Mouse (Mus musculus) liver, embryonic 14.5 days (tissue): ENCODE measurements around the gene Trio.

Source experiments
- CTCF ChIP-seq: IDR thresholded peaks from 2 replicates; pipeline ENCODE4 v1.5.1; 2016; ENCODE audit warnings: antibody characterized with exemption, low read depth, control low read depth
- EP300 ChIP-seq: IDR thresholded peaks from 2 replicates; pipeline ENCODE4 v1.6.1; 2016; ENCODE audit warnings: antibody characterized with exemption, low read depth

DNA sequence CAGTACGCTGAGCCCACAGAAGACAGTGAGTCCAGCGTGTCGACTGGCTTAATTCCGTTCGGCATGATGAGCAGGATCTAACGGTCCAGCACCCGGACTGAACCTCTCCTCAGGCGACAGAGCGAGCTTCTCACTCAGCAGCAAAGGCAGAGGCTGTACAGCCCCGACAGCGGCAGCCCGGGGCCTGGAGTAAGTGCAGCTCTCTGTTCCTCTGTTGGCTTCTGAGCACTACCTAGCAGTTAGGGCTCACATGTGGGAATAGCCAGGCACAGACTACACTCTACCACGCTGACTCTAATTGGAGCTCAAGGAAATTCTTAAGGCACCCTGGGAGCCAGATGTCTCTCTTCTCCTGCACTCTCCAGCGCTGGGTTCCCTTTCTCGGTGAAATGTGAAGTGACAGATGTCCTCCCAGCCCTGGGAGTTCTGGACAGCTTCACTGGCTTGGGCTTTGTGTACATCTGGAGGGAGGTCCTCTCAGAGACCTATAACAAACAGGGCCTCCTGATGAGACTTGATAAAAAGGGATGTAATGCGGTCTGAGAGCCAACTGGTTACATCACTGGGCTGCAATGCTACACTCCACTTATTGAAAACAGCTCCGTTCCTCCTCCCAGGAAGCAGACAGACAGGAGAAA, 237.4 kb downstream of the Trio start:
- TF ChIP-seq EP300 (no peak), CTCF (no peak)
